Mouse (Mus musculus) T-helper 2 cell (primary cell): ENCODE measurements at regions not wholly inside any gene's neighbourhood (a gene's known extent, or its start where the extent isn't known, plus 50 kb on each side); places are given as distances from the start of the nearest gene placed in this dataset.

ENCODE experiments used
- in situ Hi-C: fragments of 300-600 bp; cut with MboI, MseI; formaldehyde crosslinking; loops from one replicate; pipeline ENCODE4 v1.15.1; 2025; ENCODE audit warnings: high pct_unique_total_duplicates

DNA sequence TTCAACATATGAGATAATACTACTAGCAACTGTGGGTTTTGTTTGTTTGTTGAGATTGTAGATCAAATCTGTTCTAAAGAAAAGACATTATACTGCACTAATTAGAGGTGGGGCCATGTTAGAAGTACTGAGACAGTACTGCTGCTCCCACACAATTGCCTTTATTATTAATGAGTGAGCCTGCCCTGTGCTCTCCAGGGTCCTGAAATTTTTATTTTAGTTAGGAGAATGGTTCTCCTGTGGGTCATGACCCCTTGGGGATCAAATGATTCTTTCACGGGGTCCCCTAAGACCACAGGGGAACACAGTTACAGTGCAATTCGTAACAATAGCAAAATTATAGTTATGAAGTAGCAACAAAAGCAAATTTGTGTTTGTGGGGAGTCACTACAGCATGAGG is 268.8 kb downstream of the Gm9195 start:
- in situ Hi-C loops, result no loop called here

DNA sequence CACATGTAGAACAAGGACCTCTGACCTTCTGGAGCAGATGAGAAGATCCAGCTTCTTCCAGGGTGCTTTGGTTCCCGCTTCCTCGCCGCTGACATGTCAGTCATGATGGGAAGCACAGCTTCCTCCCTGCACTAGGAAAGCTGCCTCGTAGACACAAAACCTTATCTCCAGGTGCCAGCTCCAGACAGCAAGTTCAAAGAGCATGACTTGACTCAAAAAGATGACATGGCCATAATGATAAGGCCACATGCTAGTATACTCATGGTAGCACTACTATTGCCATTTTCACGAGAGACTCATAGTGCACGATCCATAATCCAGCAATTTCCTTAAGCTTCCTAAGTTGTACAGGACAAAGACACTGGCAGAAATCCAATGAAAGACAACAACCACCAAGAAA is 272.1 kb downstream of the Gm9195 start:
- in situ Hi-C loops, result no loop called here

DNA sequence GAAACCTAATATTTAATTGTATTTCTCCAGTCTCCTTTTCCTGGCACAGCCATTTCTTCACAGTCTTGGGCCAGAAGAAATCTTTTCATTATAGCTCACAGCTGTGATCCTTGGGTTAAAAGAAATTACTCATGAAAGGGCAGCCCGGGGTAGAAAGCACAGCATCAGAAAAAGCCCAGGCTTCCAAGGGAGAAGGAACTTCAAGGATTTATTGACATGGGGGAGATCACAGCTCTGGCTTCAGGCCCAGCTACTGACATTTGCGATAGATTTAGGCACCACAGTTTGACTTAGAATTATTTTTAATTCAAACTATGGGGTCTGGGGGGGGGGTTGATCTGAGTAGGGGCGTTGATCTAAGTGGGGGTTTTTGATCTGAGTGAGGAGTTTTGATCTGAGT is 291.3 kb downstream of the Gm9195 start:
- in situ Hi-C loops, result no loop called here

DNA sequence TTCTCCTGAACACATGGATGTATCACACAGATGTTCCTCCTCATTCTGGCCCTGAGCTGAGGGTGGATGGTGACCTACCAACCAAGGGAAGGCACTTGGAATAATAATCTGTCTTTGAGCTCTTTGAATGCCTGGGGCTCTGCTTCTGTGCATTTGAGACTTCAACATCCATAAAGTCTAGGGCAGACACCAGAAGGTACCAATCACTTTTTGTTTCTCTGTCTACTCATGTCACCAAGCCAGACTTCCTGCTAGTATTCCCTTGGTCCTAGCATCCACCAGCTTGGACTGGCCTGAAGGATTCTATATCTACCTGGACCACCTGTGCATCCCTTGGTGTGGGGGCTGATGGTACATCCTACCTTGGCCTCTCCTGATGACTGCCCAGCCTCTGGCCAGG is 291.7 kb downstream of the Gm9195 start:
- in situ Hi-C loops, result no loop called here

DNA sequence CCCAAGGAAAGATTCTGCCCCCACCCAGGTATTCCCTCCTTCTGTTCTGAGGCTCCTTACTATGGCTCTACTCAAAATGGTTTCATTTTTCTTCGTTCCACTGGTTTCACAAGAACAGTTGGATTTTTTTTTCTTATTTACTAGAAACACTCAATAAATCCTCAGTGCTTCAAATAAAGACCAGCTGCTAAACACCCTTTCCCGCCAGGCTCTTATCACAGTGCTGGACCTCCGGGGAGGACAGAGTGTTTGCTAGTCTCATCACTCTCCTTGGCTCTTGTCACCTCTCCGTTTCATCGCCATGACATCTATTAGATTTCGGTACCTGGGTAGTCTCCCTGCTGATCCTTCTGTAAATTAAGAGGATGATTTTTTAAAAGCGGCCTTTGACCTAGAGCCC is 293.7 kb downstream of the Gm9195 start:
- in situ Hi-C loops, result no loop called here

DNA sequence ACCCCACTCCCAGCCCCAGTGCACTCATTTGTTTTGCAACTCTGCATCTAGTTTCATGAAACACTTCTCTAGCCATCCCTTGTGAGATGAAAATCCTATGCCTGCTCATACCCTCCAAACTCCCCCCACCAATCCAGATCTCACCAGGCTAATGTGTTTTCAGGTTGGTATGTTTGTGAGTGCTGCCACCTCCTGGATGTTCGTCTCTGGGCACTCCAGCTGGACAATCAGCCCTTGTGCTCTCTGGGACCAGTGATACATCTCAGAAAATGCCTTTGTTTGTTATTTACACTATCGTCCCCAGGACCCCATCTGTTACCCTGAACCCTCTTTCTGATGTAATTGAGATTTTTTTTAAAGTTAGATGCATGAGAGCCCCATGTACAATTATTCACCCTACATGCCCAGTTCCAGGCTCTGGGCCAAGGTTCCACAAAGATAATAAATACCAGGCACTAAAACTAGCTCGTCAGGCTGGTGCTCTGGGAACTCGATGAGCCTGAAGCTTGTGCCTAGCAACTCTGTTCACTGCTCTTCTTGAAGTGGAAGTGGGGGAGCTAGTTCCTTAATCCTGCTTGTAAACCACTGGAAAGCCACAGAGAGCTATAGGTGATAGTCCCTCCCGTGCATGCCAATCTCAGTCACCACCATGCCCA is 304.2 kb downstream of the Gm9195 start:
- in situ Hi-C loops, result no loop called here

DNA sequence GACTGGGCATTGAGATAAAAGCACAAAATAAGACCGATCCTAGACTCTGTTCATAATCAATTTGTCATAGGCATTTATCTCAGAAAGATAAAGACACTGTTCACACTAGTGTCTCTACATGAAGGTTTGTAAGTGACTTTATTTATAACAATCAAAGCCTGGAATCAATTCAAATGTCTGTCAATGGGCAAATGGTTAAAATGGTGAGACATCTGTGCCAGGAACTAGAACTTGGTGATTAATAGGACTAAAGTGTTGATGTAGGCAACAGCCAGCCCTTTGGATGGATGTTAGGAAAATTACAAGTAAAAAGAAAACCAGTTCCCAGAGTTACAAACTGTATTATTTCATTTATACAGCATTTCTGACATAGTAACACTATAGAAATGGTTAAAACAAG is 315.9 kb downstream of the Gm9195 start:
- in situ Hi-C loops, result no loop called here

DNA sequence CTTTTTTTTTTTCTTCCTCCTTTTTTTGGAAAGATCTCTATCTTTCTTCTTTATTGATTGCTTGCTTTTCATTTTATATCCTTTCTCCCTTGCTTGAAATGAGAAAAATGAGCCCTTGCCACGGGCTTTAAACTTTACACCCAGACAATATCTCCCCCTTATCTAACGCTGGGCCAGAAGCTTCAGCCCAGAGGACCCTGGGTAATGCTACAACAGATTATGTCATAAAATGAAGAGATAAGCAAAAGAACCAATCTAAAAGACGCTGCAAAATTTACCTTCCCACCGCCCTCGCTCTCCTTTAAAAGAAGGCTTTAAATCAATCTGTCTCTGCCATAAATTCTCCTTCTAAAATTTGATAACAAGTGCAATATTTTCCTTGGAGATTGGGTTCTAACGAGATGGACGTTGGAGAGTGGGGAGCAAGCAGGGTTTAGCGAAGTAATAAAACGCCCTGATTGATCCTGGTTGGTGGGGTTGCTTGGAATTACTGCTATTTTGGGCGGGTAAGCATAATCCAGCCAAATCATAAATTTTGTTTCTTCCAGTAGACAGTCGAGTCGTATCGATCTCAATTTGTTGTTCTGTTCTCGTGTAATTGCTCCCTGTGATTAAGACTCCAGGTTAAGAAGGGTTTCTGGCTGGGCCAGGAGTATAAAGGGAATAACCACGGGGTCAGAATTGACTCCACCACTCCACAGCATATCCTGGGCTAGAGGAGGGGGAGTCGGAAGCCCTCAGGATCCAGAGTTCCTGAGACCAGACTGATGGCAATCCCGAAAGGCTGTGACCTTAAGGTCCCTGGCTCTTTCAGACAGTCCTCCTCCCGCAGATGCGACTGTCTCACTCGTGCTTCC is 318.9 kb downstream of the Gm9195 start:
- in situ Hi-C loops, result no loop called here

DNA sequence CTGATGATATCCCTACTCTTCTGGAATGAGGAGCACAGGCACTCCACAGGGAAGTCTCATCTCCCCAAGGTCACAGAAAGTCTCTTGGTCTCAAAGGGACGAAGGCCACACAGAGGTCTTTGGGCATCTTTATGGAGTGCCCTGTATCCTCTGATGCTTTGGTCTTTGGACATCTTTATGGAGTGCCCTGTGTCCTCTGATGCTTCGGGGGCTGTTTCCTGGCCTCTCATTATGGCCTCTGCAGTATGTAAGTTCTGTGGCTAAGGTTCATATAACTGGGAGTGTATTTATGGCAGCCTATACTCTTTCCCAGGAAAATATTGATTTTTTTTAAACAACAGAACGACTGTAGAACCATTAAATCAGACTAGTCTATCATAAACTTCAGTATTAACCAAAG is 319.9 kb downstream of the Gm9195 start:
- in situ Hi-C loops, result no loop called here

DNA sequence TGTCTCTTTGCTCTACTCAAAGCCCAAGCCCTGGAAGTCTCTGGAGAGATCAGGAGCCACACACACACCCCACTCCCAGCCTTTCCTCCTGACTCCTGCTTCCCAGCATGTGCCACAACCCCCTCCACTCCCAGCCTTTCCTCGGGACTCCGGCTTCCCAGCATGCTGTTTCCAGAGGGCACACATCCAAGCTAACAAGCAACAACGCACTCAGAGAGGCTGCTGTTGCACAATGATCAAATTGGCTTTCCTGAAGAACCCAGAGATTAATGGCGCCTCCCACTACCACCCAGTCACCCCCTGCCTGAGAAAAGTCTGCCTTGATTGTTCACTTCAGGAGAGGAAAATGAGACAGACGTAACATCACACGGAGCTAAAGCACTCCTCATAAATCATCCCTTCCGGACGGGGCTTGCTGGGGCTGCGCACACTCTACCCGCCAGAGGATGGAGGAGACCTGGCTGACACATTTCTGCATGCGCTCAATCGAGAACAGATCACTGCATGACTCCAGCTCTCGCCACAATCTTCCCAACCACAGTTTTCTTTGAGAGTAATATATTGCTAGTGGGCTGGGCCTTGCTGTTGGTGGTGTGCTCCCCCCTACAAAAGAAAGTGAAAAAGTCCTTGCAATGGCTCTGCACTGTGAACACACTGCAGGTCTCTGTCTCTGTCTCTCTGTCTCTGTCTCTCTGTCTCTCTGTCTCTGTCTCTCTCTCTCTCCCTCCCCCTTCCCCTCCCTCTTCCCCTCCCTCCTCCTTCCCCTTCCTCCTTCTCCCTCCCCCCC is 332.9 kb downstream of the Gm9195 start:
- in situ Hi-C loops, result no loop called here

DNA sequence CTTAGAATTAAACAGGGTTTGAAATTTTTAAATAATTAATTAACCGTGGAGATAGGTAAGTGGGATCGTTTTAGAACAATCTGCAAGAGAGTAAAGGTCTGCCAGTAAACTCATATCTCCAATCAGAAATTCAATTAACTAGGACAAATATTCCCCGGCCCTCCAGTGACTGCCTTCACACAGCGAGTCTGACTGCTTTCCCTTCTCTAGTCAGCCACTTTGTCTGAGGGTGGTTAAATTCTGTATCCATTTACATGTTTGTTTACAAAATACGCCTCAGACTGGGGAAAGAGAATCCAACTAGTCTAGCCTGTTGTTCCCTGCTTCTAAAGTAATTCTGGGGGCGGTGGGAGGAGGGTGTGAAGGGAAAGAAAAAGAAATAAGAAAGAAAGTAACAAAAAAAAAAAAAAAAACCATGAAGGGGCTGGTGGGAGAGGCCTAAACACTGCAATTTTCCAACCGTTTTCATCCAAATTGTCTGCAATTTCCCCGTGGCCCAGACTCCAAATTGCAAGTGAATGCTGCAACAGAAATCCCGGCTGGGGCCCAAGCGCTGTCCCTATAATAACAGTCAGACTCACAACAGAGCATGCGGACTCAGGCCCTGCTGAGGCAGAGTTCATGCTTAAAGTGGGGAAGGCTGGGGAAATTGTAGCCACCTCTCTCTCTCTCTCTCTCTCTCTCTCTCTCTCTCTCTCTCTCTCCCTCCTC is 336.3 kb downstream of the Gm9195 start:
- in situ Hi-C loops, result no loop called here

DNA sequence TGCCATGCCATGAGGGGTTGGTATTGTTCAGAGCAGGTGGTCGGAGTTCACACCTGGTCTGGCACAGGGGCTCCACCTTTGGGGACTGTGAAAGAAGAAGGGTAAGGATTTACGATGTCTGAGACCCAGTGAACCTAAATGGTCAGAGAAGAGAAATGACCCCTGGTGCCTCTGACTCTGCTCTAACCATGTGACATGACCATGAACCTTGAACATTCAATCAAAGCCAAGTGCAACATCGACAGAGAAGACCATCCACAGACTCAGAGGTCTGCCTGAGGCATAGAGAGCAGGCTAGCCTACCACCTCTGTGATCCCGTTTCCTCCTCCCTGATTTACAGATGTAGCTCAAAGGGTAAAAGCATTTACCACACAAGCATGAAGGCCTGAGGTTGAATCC is 340.0 kb downstream of the Gm9195 start:
- in situ Hi-C loops, result no loop called here

DNA sequence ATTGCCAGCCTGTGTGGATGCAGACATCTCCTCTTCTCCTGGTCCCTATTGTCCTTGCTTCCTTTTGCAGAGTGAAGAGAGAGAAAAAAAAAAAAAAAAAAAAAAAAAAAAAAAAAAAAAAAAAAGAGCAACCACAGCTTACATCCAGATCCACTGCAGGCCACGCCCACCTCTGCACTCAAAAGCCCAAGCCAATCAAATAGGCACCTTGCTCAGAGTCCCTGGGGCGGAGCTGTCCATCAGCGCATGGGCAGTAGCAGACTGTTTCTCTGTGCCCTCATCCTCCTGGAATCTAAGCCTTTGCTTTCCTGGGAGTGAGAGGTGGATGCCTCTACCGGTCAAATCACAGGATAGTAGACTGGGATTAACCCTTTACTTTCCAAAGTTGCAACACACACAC is 342.2 kb downstream of the Gm9195 start:
- in situ Hi-C loops, result no loop called here

DNA sequence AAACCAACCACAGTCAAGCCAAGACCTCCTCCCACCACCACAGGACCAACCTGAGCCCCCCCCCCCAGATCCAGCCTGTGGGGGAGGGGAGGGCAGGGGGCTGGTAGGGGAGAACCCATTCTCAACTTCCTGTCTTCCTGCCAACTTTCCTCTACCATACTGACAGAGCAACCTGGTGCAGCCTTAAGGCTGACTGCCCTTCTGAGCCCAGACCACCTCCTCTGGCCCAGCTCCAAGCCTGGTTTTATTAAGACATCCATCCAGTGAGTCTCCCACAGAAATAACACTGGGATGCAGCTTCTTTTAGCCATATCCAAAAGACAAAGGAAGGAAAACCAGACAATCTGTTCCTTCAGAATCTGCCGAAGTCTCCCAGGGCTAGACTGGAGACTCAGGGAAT is 342.8 kb downstream of the Gm9195 start:
- in situ Hi-C loops, result no loop called here

DNA sequence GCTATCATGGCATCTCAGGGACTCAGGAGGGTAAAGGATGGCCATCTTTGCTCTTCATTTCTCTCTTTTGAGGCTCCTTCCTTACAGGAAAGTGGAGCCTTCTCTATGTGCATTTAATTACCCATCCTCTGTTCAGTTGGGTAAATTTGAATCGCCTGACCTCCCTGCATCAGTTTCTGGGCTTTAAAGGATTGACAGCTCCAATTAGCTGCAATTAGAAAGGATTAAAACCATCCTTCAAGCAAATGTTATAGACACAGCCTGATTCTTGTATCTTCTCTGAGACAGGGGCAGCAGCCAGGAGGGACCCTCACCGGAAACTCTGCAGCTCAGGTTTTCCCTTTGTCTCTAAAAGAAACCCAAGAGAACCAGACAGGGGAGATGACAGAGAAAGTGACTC is 345.3 kb downstream of the Gm9195 start:
- in situ Hi-C loops, result no loop called here

DNA sequence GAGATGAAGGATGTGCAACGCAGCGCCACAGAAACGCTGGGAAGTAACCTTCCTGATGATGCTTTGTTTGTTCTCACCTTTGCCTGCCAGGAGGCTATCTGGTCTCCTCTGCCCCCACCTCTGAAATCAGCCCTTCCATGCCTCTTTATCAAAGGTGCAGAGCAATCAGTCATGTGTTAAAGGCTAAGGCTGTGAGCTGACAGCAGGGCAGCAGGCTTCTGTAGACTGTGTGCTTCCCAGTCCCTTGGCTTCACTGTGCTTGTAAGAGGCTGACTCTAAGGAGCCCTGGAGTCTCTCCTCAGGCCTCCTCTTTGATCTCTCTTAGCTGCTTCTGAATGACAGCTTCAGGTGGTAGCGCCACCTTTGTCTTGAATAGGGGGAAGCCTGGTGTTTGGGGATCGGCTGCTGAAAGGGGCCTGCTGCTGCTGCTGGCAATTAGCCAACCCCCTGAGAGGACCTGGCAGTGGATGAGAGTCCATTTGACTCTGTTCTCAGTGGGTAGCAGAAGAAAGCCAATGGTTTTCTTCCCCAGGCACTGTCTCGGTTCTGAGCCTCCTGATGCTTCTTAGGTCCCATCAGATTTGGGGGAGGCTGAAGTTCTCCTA is 348.7 kb downstream of the Gm9195 start:
- in situ Hi-C loops, result no loop called here

DNA sequence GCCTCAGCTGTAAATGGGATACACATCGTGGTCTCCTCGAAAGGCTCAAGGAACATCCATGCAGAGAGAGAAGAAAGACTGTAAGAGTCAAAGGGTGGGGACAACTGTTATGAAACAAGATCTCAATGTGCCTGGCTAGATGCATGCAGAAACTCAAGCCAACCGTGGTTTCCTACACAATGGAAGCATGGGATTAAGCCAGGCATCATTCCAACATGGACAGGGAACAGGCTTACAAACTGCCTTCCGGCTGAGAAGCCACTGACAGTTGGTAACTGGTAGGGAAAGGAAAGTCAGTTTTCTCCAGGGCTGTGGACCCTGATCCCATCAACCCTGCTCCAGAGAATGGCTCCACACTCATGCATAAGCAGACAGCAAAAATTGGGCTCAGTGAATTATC is 350.5 kb downstream of the Gm9195 start:
- in situ Hi-C loops, result no loop called here

DNA sequence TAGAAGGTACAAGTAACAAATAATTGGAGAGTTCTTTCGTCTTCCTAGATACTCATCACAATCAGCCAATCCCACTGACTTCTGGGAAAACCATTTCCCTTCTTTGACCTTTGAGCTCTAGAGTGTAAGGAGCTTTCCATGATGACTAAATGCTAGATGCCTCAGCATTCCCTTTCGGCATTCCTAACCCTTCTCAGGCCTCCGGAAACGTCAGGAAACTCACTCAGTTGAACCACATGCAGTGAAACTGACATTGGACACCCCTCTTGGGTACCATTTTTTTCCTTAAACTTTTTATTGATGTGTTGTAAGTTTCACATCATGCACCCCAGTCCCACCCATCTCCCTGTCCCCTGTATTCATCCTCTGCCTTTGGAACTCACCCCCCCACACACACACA is 361.5 kb downstream of the Gm9195 start:
- in situ Hi-C loops, result no loop called here

DNA sequence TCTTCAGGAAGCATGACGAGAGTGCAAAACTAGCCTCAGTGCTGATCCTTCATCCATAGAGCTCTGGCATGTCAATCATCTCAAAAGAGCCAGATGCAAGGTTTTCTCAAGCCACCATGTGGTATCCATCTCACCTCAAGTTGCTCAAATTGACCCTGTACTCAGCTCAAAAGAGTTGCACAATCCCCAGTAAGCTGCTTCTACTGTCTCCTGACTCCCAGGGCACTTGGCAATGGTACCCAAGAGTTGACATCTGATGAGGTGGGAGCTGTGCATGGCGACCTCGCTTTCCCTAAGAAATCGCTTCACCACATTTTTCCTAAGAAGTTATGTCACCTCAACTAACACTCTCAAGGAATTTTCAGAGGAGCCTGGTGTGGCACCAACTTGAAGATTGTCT is 369.9 kb downstream of the Gm9195 start:
- in situ Hi-C loops, result no loop called here

DNA sequence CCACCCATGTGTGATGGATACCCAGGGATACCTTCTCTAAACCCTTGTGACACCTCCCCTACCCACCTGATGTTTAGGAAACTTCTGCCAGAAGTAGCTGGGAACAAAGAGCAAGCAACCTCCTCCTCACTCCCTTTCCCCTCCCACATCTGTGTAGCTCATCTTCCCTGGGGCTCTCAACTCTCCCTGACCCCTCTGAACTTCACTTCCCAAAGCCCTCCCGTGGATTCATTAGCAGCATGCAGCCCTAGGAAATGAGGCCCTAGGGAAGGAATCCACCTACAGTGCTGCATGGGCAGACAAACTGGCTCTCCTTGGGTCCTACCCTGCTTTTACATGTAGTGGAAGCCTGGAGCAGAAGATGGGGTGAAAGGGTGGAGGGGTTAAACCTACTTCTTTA is 370.6 kb downstream of the Gm9195 start:
- in situ Hi-C loops, result no loop called here

DNA sequence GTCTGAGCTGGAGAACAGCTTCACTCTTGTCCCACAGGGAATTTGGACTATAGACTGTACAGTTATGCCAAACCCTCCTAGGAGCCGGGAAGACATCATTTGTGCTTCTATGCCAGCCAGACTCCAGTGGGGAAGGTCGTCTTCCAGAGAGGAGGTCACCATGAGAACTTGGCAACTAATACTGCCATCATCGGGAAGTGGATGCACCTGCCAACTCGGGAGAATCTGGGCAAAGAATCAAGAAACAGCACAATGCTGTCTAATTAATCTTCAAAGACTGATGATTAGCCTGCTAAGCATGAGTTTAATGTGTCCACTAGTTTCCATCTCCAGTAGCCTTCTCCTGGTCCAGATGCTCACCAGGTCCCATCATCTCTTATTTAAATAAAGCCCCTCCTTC is 374.8 kb downstream of the Gm9195 start:
- in situ Hi-C loops, result no loop called here
